Mouse (Mus musculus): ENCODE results near the gene Xylb. TPM values are rescaled to one million over a fixed set of nuclear protein-coding genes. Genes with fewer than 3 reads are reported as not detected.
A peak's percentile ranks its signal among the peaks of the same experiment; 100 is the strongest.

Xylb gene
- polyA plus RNA-seq, 1 experiment from 2014 or later: 4.6 TPM

DNA sequence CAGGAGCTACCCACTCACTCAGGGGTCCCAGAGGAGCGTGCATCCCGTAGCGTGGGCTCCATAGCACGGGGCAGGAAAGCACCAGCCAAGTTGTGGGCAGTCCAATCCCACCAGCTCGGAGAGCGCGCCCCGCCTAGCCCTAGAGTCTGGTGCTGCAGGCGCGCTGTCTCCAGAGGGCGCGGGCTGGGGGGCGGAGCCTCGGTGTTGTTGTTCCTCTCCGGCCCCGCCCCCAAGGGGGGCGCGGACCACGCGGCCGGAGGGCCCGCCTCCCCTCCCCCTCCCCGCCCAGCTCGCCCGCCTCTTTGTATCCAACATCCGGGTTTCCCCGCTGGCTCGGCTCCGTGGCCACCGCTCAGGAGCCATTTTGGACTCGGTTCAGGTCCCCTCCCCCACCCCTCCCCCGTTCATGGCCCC lies 44.6 kb downstream of the Xylb start, which contains the start of gene Acvr2b:
TSS of gene Acvr2b (plus strand) at position 318 of the 414 bp plus-strand sequence.
- H3K27me3 ChIP-seq (ENCODE audit: control insufficient read depth, insufficient read depth, low read length): no peaks in the 10 kb centered on the region
- no peaks in the 10 kb centered on the region for H3K9me3 ChIP-seq (ENCODE audit: control insufficient read depth, low read length)
- peak within 1 kb of the TSS; percentile 98 for H3K4me3 ChIP-seq (ENCODE audit: low read depth, low read length)
- no peaks in the 10 kb centered on the region for H3K36me3 ChIP-seq (ENCODE audit: control insufficient read depth, insufficient read depth, low read length)
- H3K9ac ChIP-seq (ENCODE audit: low read depth, low read length): peak within 1 kb of the TSS; percentile 100
- peaks cover 6% of the 10 kb centered on the region; the same call in 1 of the 2 replicates for H3K4me1 ChIP-seq (replicated peaks; ENCODE audit: control insufficient read depth, insufficient read depth, low read length)
- DNase-seq (ENCODE audit: low spot score) (peak; percentile 100), ATAC-seq (ENCODE audit: low FRiP score) (peak; percentile 96)
- peak within 1 kb of the TSS; percentile 98 for H3K27ac ChIP-seq (ENCODE audit: low read depth, low read length)
- peak within 1 kb of the TSS; percentile 72 for H3K4me2 ChIP-seq (replicated peaks; ENCODE audit: low read depth, low read length)
- under 1% methylated on average over 25 of the region's 32 CpGs for WGBS

DNA sequence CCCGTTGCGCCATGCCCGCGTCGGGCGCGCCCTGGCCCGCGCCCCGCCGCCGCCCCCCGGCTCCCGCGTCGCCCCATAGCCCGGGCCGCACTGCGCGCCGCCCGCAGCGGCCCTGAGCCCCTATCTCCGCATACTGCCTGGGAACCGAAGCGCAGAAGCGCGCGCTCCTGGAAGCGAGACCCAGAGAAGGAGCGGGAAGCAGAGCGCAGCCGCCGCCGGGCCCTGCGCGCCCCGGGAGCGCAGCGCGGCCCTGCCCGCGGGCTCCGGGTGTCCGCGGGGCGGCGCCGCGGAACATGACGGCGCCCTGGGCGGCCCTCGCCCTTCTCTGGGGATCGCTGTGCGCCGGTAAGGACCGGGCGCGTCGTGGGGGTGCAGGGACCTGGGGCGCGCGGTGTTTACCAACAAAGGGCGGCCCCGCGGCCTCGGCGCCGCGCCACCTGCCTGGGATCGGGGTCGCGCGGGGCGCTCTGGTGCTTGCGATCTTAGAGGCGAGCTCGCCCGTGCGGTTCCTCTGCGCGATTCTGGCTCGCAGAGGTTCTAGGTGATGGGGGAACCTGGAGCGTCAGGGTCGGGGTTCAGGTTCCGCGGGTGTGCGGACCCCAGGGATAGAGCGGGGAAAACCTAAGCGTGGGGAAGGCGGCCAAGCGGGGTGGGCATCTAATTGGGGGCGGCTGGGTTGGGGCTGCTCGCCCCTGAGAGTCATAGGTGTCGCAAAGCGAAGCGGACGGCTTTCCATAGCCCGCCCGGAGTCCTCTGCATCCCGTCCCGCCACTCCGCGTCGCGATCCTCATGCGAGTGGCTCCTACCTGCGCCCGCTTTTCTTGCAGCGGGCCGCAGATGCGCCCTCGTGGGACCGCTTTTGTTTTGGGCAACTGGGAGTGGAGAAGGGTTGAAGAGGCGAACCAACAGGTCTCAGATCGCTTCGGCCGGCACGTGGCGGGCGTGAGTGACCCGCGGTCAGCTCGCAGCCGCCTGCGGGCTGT lies 45.4 kb downstream of the Xylb start:
- H3K4me3 ChIP-seq (ENCODE audit: low read depth, low read length): peak overlapping the region; percentile 98
- DNase-seq (ENCODE audit: low spot score) (peak; percentile 76), ATAC-seq (ENCODE audit: low FRiP score) (peak; percentile 11)
- no peaks in the 10 kb centered on the region for H3K36me3 ChIP-seq (ENCODE audit: control insufficient read depth, insufficient read depth, low read length)
- peak overlapping the region; percentile 100 for H3K9ac ChIP-seq (ENCODE audit: low read depth, low read length)
- under 1% methylated on average over 114 of the region's 127 CpGs for WGBS
- peak overlapping the region; percentile 72 for H3K4me2 ChIP-seq (replicated peaks; ENCODE audit: low read depth, low read length)
- H3K9me3 ChIP-seq (ENCODE audit: control insufficient read depth, low read length): no peaks in the 10 kb centered on the region
- H3K4me1 ChIP-seq (replicated peaks; ENCODE audit: control insufficient read depth, insufficient read depth, low read length): peaks cover 6% of the 10 kb centered on the region; the same call in 1 of the 2 replicates
- H3K27ac ChIP-seq (ENCODE audit: low read depth, low read length): peak overlapping the region; percentile 98
- H3K27me3 ChIP-seq (ENCODE audit: control insufficient read depth, insufficient read depth, low read length): no peaks in the 10 kb centered on the region

GRCm38 (mm10) chr9:119403236-119403641 lies 46.1 kb downstream of the Xylb start:
- H3K9ac ChIP-seq (ENCODE audit: low read depth, low read length): peak overlapping the region; percentile 100
- peaks cover 6% of the 10 kb centered on the region; the same call in 1 of the 2 replicates for H3K4me1 ChIP-seq (replicated peaks; ENCODE audit: control insufficient read depth, insufficient read depth, low read length)
- H3K36me3 ChIP-seq (ENCODE audit: control insufficient read depth, insufficient read depth, low read length): no peaks in the 10 kb centered on the region
- no peaks in the 10 kb centered on the region for H3K27me3 ChIP-seq (ENCODE audit: control insufficient read depth, insufficient read depth, low read length)
- peak; percentile 62 for ATAC-seq (ENCODE audit: low FRiP score)
- peak; percentile 89 for DNase-seq (ENCODE audit: low spot score)
- WGBS: 0% methylated on average over 26 of the region's 26 CpGs
- peak overlapping the region; percentile 72 for H3K4me2 ChIP-seq (replicated peaks; ENCODE audit: low read depth, low read length)
- H3K27ac ChIP-seq (ENCODE audit: low read depth, low read length): peak overlapping the region; percentile 98
- H3K9me3 ChIP-seq (ENCODE audit: control insufficient read depth, low read length): no peaks in the 10 kb centered on the region
- H3K4me3 ChIP-seq (ENCODE audit: low read depth, low read length): peak overlapping the region; percentile 98

DNA sequence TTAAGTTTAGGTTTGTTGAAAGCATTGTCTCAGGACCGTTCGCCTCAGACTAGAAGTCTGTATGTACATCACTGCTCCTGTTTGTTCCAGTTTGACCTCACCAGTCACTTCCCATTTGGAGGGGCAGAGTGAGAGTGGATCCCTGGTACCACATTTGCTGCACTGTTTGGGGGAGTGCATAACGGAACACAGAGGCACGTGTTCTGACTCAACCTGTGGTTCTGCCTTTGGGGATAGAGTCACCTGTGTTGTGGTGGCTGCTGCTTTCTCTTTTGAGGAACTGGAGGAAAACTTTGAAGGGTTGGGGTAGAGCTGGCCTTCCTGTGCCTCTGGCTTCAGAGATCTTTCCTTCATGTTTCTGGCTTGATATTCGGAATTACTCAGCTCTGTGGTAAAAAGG lies 46.9 kb downstream of the Xylb start:
- H3K4me2 ChIP-seq (replicated peaks; ENCODE audit: low read depth, low read length): peak overlapping the region; percentile 72
- H3K4me3 ChIP-seq (ENCODE audit: low read depth, low read length): peak overlapping the region; percentile 98
- 65% methylated on average over 5 of the region's 5 CpGs for WGBS
- no peaks in the 10 kb centered on the region for H3K9me3 ChIP-seq (ENCODE audit: control insufficient read depth, low read length)
- DNase-seq (ENCODE audit: low spot score) (no peak), ATAC-seq (ENCODE audit: low FRiP score) (no peak)
- peaks cover 6% of the 10 kb centered on the region; the same call in 1 of the 2 replicates for H3K4me1 ChIP-seq (replicated peaks; ENCODE audit: control insufficient read depth, insufficient read depth, low read length)
- H3K27ac ChIP-seq (ENCODE audit: low read depth, low read length): no peak overlapping the region
- H3K27me3 ChIP-seq (ENCODE audit: control insufficient read depth, insufficient read depth, low read length): no peaks in the 10 kb centered on the region
- no peaks in the 10 kb centered on the region for H3K36me3 ChIP-seq (ENCODE audit: control insufficient read depth, insufficient read depth, low read length)
- no peak overlapping the region; the same call in 1 of the 2 replicates for H3K9ac ChIP-seq (ENCODE audit: low read depth, low read length)

DNA sequence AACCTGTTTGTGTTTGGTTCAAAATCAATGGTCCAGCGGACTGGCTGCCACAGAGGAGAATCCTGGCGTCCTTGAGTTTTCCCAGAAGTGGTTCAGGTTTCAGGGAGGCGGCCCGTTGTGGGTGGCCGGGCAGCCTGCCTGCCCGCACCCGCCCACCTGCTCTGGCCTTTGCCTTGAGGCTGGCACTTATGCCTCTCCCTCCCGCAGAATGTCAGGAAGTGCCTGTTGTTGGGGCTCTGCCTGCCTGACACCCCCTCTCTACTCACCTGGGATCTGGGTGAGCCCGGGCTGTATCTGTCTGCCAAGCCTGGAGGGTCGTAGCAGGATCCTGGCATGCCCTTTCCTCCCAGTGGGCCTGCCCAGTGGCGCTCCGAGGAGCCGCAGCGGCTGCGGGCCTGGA lies 50.7 kb downstream of the Xylb start:
- Histone ChIP-seq H3K9ac (ENCODE audit: low read depth, low read length) (0 out of 2 replicates have a peak overlapping the region, but pooled peaks have one; percentile 7), H3K27ac (ENCODE audit: low read depth, low read length) (no peak overlapping the region), H3K4me1 (replicated peaks; ENCODE audit: control insufficient read depth, insufficient read depth, low read length) (peaks cover 6% of the 10 kb centered on the region; the same call in 1 of the 2 replicates), H3K27me3 (ENCODE audit: control insufficient read depth, insufficient read depth, low read length) (no peaks in the 10 kb centered on the region), H3K4me3 (ENCODE audit: low read depth, low read length) (no peak overlapping the region; the same call in 1 of the 2 replicates), H3K36me3 (ENCODE audit: control insufficient read depth, insufficient read depth, low read length) (0 out of 2 replicates have a peak, but pooled peaks cover 4% of the 10 kb centered on the region), H3K9me3 (ENCODE audit: control insufficient read depth, low read length) (no peaks in the 10 kb centered on the region), H3K4me2 (replicated peaks; ENCODE audit: low read depth, low read length) (no peak overlapping the region)
- DNase-seq (ENCODE audit: low spot score): no peak
- ATAC-seq (ENCODE audit: low FRiP score): no peak
- WGBS: 78% methylated on average over 15 of the region's 15 CpGs

DNA sequence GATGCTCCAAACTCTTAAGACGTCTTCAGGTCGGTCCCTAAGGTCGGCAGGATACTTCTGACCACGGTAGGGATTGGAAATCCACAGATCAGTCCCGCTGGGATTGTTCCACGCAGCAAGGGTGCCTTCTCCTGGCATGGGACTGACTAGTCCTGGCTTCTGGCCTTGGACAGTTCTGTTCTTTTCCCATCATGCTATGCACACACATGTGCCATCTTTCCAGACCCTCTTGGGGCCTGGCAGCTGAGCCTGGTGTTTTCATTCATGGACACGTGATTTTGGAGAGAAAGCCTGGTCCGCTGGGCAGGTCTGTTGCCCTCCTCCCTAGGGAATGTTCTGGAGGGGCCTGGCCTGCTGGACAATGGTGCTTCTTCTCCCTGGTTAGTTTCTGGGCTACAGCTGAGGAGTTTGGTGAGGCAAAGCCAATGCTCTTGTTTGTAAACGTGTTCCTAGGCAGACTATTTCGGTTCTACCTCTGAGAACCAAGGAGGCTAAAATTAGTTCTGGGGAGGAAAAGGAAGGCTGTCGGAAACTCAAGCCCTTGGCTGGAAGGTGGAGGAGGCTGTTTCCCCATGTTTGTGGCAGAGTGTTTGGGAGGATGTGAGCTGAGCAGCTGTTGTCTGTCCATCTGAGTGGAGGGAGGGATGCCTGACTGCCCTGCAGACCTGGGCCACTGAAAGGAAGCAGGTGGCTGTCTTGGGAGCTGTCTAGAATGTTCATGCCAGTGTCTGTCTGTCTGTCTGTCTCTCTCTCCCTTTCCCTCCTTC lies 51.9 kb downstream of the Xylb start:
- Histone ChIP-seq H3K36me3 (ENCODE audit: control insufficient read depth, insufficient read depth, low read length) (0 out of 2 replicates have a peak, but pooled peaks cover 4% of the 10 kb centered on the region), H3K9me3 (ENCODE audit: control insufficient read depth, low read length) (no peaks in the 10 kb centered on the region), H3K4me1 (replicated peaks; ENCODE audit: control insufficient read depth, insufficient read depth, low read length) (peaks cover 2% of the 10 kb centered on the region; the same call in 1 of the 2 replicates), H3K4me2 (replicated peaks; ENCODE audit: low read depth, low read length) (no peak overlapping the region), H3K4me3 (ENCODE audit: low read depth, low read length) (no peak overlapping the region), H3K27me3 (ENCODE audit: control insufficient read depth, insufficient read depth, low read length) (no peaks in the 10 kb centered on the region), H3K27ac (ENCODE audit: low read depth, low read length) (no peak overlapping the region), H3K9ac (ENCODE audit: low read depth, low read length) (no peak overlapping the region)
- WGBS: 86% methylated on average over 11 of the region's 11 CpGs
- DNase-seq (ENCODE audit: low spot score) (no peak), ATAC-seq (ENCODE audit: low FRiP score) (no peak)

DNA sequence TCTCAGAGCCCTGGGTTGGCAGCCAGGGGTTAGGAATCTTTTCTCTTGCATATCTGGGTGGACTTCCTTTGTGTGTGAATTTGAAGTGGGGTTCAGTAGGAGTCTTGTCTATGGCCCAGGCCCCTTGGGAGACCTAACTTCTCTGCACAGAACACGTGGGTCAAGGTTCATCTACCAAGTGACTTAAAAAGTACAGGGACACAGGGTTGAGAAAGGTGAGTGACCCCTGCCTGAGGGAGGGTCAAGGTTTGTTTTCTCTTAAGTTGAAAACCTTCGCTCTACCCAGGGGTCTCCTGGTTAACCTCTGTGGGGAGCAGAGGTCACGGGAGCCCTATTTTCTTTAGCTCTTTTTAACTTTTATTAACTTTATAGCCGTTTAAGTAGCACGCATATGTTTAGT lies 52.7 kb downstream of the Xylb start:
- Histone ChIP-seq H3K27me3 (ENCODE audit: control insufficient read depth, insufficient read depth, low read length) (no peaks in the 10 kb centered on the region), H3K4me3 (ENCODE audit: low read depth, low read length) (no peak overlapping the region), H3K4me1 (replicated peaks; ENCODE audit: control insufficient read depth, insufficient read depth, low read length) (no peaks in the 10 kb centered on the region), H3K9me3 (ENCODE audit: control insufficient read depth, low read length) (no peaks in the 10 kb centered on the region), H3K36me3 (ENCODE audit: control insufficient read depth, insufficient read depth, low read length) (0 out of 2 replicates have a peak, but pooled peaks cover 4% of the 10 kb centered on the region), H3K9ac (ENCODE audit: low read depth, low read length) (no peak overlapping the region), H3K27ac (ENCODE audit: low read depth, low read length) (no peak overlapping the region), H3K4me2 (replicated peaks; ENCODE audit: low read depth, low read length) (no peak overlapping the region; the same call in 1 of the 2 replicates)
- ATAC-seq (ENCODE audit: low FRiP score) (no peak), DNase-seq (ENCODE audit: low spot score) (no peak)
- WGBS: 71% methylated on average over 5 of the region's 5 CpGs

DNA sequence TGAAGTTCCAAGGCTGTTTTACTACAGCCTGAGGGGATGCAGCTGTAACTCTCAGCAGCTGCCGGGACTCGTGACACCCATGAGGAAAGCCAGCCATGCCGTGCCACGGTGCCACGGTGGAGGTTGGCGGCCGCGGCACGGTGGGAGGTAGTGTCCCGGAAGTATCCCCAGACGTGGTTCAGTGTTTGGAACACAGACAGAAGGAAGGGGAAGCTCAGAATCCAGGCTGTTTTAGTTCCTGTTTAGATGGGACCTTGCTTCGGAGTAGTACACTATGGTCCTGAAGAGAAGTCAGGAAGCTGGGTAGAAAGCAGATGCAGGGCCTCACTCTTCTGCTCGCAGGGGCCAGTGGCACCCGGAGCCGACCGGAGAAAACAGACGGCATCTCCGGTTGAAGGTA lies 60.8 kb downstream of the Xylb start:
- no peak for ATAC-seq (ENCODE audit: low FRiP score)
- no peak overlapping the region for H3K9ac ChIP-seq (ENCODE audit: low read depth, low read length)
- no peaks in the 10 kb centered on the region for H3K4me1 ChIP-seq (replicated peaks; ENCODE audit: control insufficient read depth, insufficient read depth, low read length)
- no peak overlapping the region for H3K27ac ChIP-seq (ENCODE audit: low read depth, low read length)
- H3K4me2 ChIP-seq (replicated peaks; ENCODE audit: low read depth, low read length): no peak overlapping the region
- no peaks in the 10 kb centered on the region for H3K9me3 ChIP-seq (ENCODE audit: control insufficient read depth, low read length)
- H3K27me3 ChIP-seq (ENCODE audit: control insufficient read depth, insufficient read depth, low read length): no peaks in the 10 kb centered on the region
- no peaks in the 10 kb centered on the region for H3K36me3 ChIP-seq (ENCODE audit: control insufficient read depth, insufficient read depth, low read length)
- no peak for DNase-seq (ENCODE audit: low spot score)
- 88% methylated on average over 18 of the region's 18 CpGs for WGBS
- H3K4me3 ChIP-seq (ENCODE audit: low read depth, low read length): no peak overlapping the region

Data from hindbrain, embryonic 11.5 days (tissue).